Mouse (Mus musculus): ENCODE results near the gene Plcd3. TPM values are rescaled to one million over a fixed set of nuclear protein-coding genes. Genes with fewer than 3 reads are reported as not detected.

Plcd3 gene
- polyA plus RNA-seq, 1 experiment from 2014 or later = 3.7 TPM

GRCm38 (mm10) chr11:103096979-103097894, 4.2 kb downstream of the Plcd3 start:
- Histone ChIP-seq H3K27me3 (replicated peaks; ENCODE audit: insufficient read depth, low read length) (no peaks in the 10 kb centered on the region), H3K9me3 (ENCODE audit: low read length) (no peaks in the 10 kb centered on the region), H3K4me3 (ENCODE audit: low read depth, low read length) (no peak overlapping the region), H3K27ac (ENCODE audit: low read length) (0 out of 2 replicates have a peak overlapping the region, but pooled peaks have one; percentile 27), H3K4me1 (ENCODE audit: insufficient read depth, low read depth, low read length) (peaks cover 5% of the 10 kb centered on the region; the same call in 1 of the 2 replicates), H3K36me3 (ENCODE audit: insufficient read depth, low read length) (no peaks in the 10 kb centered on the region), H3K4me2 (replicated peaks; ENCODE audit: low read depth, low read length) (peak overlapping the region; percentile 6; the same call in 1 of the 2 replicates), H3K9ac (replicated peaks; ENCODE audit: low read depth) (no peak overlapping the region)
- ATAC-seq = peak; percentile 45
- peak; percentile 60 for DNase-seq (ENCODE audit: low spot score)
- TF ChIP-seq CTCF (IDR thresholded peaks at IDR 0.05) (no peak), EP300 (IDR thresholded peaks at IDR 0.05) (no peak)
- WGBS = 12% methylated on average over 21 of the region's 22 CpGs

- no peak for ATAC-seq
- Histone ChIP-seq H3K9ac (replicated peaks; ENCODE audit: low read depth) (no peak overlapping the region), H3K4me1 (ENCODE audit: insufficient read depth, low read depth, low read length) (no peaks in the 10 kb centered on the region; the same call in 1 of the 2 replicates), H3K4me3 (ENCODE audit: low read depth, low read length) (no peak overlapping the region), H3K27ac (ENCODE audit: low read length) (no peak overlapping the region), H3K36me3 (ENCODE audit: insufficient read depth, low read length) (no peaks in the 10 kb centered on the region), H3K9me3 (ENCODE audit: low read length) (no peaks in the 10 kb centered on the region), H3K27me3 (replicated peaks; ENCODE audit: insufficient read depth, low read length) (no peaks in the 10 kb centered on the region), H3K4me2 (replicated peaks; ENCODE audit: low read depth, low read length) (no peak overlapping the region)
- 92% methylated on average over 6 of the region's 6 CpGs for WGBS
- TF ChIP-seq EP300 (IDR thresholded peaks at IDR 0.05) = no peak
- TF ChIP-seq CTCF (IDR thresholded peaks at IDR 0.05) = no peak
- no peak for DNase-seq (ENCODE audit: low spot score)
Measured at GRCm38 (mm10) chr11:103095801-103096200, 5.7 kb downstream of the Plcd3 start.

- WGBS = 81% methylated on average over 9 of the region's 9 CpGs
- TF ChIP-seq EP300 (IDR thresholded peaks at IDR 0.05) (no peak), CTCF (IDR thresholded peaks at IDR 0.05) (no peak)
- ATAC-seq = no peak
- H3K4me2 ChIP-seq (replicated peaks; ENCODE audit: low read depth, low read length) = no peak overlapping the region
- H3K9me3 ChIP-seq (ENCODE audit: low read length) = no peaks in the 10 kb centered on the region
- H3K4me3 ChIP-seq (ENCODE audit: low read depth, low read length) = no peak overlapping the region
- H3K9ac ChIP-seq (replicated peaks; ENCODE audit: low read depth) = no peak overlapping the region
- no peaks in the 10 kb centered on the region for H3K27me3 ChIP-seq (replicated peaks; ENCODE audit: insufficient read depth, low read length)
- H3K27ac ChIP-seq (ENCODE audit: low read length) = no peak overlapping the region
- DNase-seq (ENCODE audit: low spot score) = no peak
- no peaks in the 10 kb centered on the region; the same call in 1 of the 2 replicates for H3K4me1 ChIP-seq (ENCODE audit: insufficient read depth, low read depth, low read length)
- no peaks in the 10 kb centered on the region for H3K36me3 ChIP-seq (ENCODE audit: insufficient read depth, low read length)
Measured at GRCm38 (mm10) chr11:103095107-103095670, 6.3 kb downstream of the Plcd3 start.

- peak; percentile 72 for ATAC-seq
- Histone ChIP-seq H3K4me3 (ENCODE audit: low read depth, low read length) (no peak overlapping the region), H3K9me3 (ENCODE audit: low read length) (no peaks in the 10 kb centered on the region), H3K4me1 (ENCODE audit: insufficient read depth, low read depth, low read length) (no peaks in the 10 kb centered on the region; the same call in 1 of the 2 replicates), H3K36me3 (ENCODE audit: insufficient read depth, low read length) (no peaks in the 10 kb centered on the region), H3K9ac (replicated peaks; ENCODE audit: low read depth) (no peak overlapping the region), H3K27ac (ENCODE audit: low read length) (no peak overlapping the region), H3K4me2 (replicated peaks; ENCODE audit: low read depth, low read length) (no peak overlapping the region), H3K27me3 (replicated peaks; ENCODE audit: insufficient read depth, low read length) (no peaks in the 10 kb centered on the region)
- no peak for TF ChIP-seq CTCF (IDR thresholded peaks at IDR 0.05)
- TF ChIP-seq EP300 (IDR thresholded peaks at IDR 0.05) = no peak
- whole genome bisulfite sequencing = 69% methylated on average over 18 of the region's 20 CpGs
- DNase-seq (ENCODE audit: low spot score) = peak; percentile 58
Measured at GRCm38 (mm10) chr11:103093862-103094833, 7.3 kb downstream of the Plcd3 start.

- no peak overlapping the region for H3K4me2 ChIP-seq (replicated peaks; ENCODE audit: low read depth, low read length)
- no peak overlapping the region for H3K4me3 ChIP-seq (ENCODE audit: low read depth, low read length)
- H3K9ac ChIP-seq (replicated peaks; ENCODE audit: low read depth) = no peak overlapping the region
- no peaks in the 10 kb centered on the region; the same call in 1 of the 2 replicates for H3K4me1 ChIP-seq (ENCODE audit: insufficient read depth, low read depth, low read length)
- DNase-seq (ENCODE audit: low spot score) (no peak), ATAC-seq (no peak)
- no peaks in the 10 kb centered on the region for H3K9me3 ChIP-seq (ENCODE audit: low read length)
- no peaks in the 10 kb centered on the region for H3K36me3 ChIP-seq (ENCODE audit: insufficient read depth, low read length)
- WGBS = 71% methylated on average over 7 of the region's 7 CpGs
- H3K27ac ChIP-seq (ENCODE audit: low read length) = no peak overlapping the region
- H3K27me3 ChIP-seq (replicated peaks; ENCODE audit: insufficient read depth, low read length) = no peaks in the 10 kb centered on the region
- TF ChIP-seq CTCF (IDR thresholded peaks at IDR 0.05) (no peak), EP300 (IDR thresholded peaks at IDR 0.05) (no peak)
Measured at GRCm38 (mm10) chr11:103093306-103093705, 8.2 kb downstream of the Plcd3 start.
